Mouse (Mus musculus): Measurements from ENCODE around the gene Stub1. TPM values are rescaled to one million over a fixed set of nuclear protein-coding genes. Genes with fewer than 3 reads are reported as not detected.

Gene Stub1
- total and polyA plus RNA-seq, 3 experiments = 74.0 to 99.7 TPM; not detected in 1

GRCm38 (mm10) chr17:25824362-25825142 lies 8.7 kb downstream of the Stub1 start:
- Histone ChIP-seq H3K4me1 (ENCODE audit: control insufficient read depth in 1 of 2, insufficient read depth in 2 of 2, low read length in 2 of 2) (peaks cover 0 to 21% of the 10 kb centered on the region in 2 experiments; a peak in 2 of 4 replicates), H3K9ac (ENCODE audit: control insufficient read depth, low read depth, low read length, poor library complexity, severe bottlenecking) (peak overlapping the region; percentile 72), H3K27me3 (ENCODE audit: control insufficient read depth in 1 of 2, insufficient read depth in 2 of 2, low read length in 2 of 2) (no peaks in the 10 kb centered on the region; a peak in 1 of 4 replicates), H3K9me3 (replicated peaks; ENCODE audit: insufficient read depth, low read length) (no peaks in the 10 kb centered on the region), H3K79me2 (ENCODE audit: control insufficient read depth, insufficient read depth, low read length, poor library complexity) (peaks cover 32% of the 10 kb centered on the region), H3K4me3 (ENCODE audit: control insufficient read depth in 1 of 2, insufficient read depth in 1 of 2, low read depth in 2 of 2, low read length in 2 of 2) (peak overlapping the region; percentile 73 to 89), H3K27ac (ENCODE audit: control insufficient read depth, low read depth, low read length) (peak overlapping the region; percentile 40), H3K36me3 (ENCODE audit: control insufficient read depth in 1 of 2, insufficient read depth in 2 of 2, low read length in 2 of 2) (peaks cover 0 to 7% of the 10 kb centered on the region in 2 experiments; a peak in 2 of 4 replicates)
- TF ChIP-seq MXI1 (IDR thresholded peaks at IDR 0.05; ENCODE audit: low read depth, low read length) = peak; percentile 26
- 0 out of 2 replicates have a peak, but pooled peaks have one; percentile 26 for TF ChIP-seq ZMIZ1 (IDR thresholded peaks at IDR 0.05; ENCODE audit: low read depth, low read length)
- peak; percentile 73 for TF ChIP-seq SIN3A (IDR thresholded peaks at IDR 0.05; ENCODE audit: low read length)
- TF ChIP-seq HCFC1 (IDR thresholded peaks at IDR 0.05; ENCODE audit: low read depth, low read length) = 0 out of 2 replicates have a peak, but pooled peaks have one; percentile 39
- TF ChIP-seq USF2 (IDR thresholded peaks at IDR 0.05; ENCODE audit: borderline replicate concordance in 1 of 2, insufficient read depth in 1 of 2, low read depth in 1 of 2, low read length in 2 of 2) = no peak
- peak; percentile 32 for TF ChIP-seq NELFE (IDR thresholded peaks at IDR 0.05; ENCODE audit: low read depth, low read length)
- TF ChIP-seq MAZ (IDR thresholded peaks at IDR 0.05; ENCODE audit: low read depth, low read length) = 0 out of 2 replicates have a peak, but pooled peaks have one; percentile 34
- TF ChIP-seq UBTF (IDR thresholded peaks at IDR 0.05; ENCODE audit: borderline replicate concordance, insufficient read depth, low read depth, low read length) = no peak
- DNase-seq (ENCODE audit: low read depth, low spot score) = peak; percentile 81

DNA sequence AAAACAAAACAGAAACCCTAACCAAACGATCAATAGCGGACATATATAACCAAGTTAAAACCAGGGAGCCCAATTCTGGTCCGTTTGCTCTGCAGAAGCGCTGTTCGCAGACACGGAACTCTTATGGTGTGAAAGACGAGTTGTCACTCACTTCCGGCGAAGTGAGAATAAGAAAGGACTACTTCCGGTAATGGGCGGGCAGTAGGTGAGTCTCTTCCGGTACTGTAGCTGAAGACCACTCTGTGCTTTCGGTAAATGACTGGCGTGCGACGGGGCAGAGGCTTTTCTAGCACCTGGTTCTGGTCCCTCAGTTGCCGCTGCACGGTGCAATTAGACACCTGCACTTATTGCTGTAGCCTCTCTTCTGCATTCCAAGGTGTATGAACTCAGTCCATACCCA lies 9.8 kb downstream of the Stub1 start, which contains the start of gene Wdr24:
Gene Wdr24 (plus strand): TSS at position 176 of the 400 bp plus-strand sequence.
- H3K27ac ChIP-seq (ENCODE audit: control insufficient read depth, low read depth, low read length) = peak within 1 kb of the TSS; percentile 50
- DNase-seq (ENCODE audit: low read depth, low spot score) = peak; percentile 96
- peaks cover 0 to 18% of the 10 kb centered on the region in 2 experiments; a peak in 2 of 4 replicates for H3K4me1 ChIP-seq (ENCODE audit: control insufficient read depth in 1 of 2, insufficient read depth in 2 of 2, low read length in 2 of 2)
- TF ChIP-seq USF1 (IDR thresholded peaks at IDR 0.05; ENCODE audit: low read depth, low read length) (no peak; the same call in 1 of the 2 replicates), ZMIZ1 (IDR thresholded peaks at IDR 0.05; ENCODE audit: low read depth, low read length) (peak; percentile 68; the same call in 1 of the 2 replicates), ZC3H11A (IDR thresholded peaks at IDR 0.05; ENCODE audit: low read depth, low read length) (no peak), RAD21 (IDR thresholded peaks at IDR 0.05; ENCODE audit: low read depth, low read length) (no peak), ZNF384 (IDR thresholded peaks at IDR 0.05; ENCODE audit: low read depth, low read length) (no peak), SMC3 (IDR thresholded peaks at IDR 0.05; ENCODE audit: low read depth, low read length) (no peak), HCFC1 (IDR thresholded peaks at IDR 0.05; ENCODE audit: low read depth, low read length) (peak; percentile 96), MAX (IDR thresholded peaks at IDR 0.05; ENCODE audit: low read length) (no peak; the same call in 1 of the 2 replicates), CTCF (IDR thresholded peaks at IDR 0.05 in 2 of 3, conservative IDR thresholded peaks at IDR 0.05 in 1 of 3; ENCODE audit: control insufficient read depth in 1 of 3, insufficient read depth in 1 of 3, low read depth in 2 of 3, low read length in 3 of 3, poor library complexity in 1 of 3, severe bottlenecking in 1 of 3) (no peak), MAZ (IDR thresholded peaks at IDR 0.05; ENCODE audit: low read depth, low read length) (peak; percentile 27; the same call in 1 of the 2 replicates), CHD1 (IDR thresholded peaks at IDR 0.05; ENCODE audit: low read depth, low read length) (no peak), ETS1 (IDR thresholded peaks at IDR 0.05; ENCODE audit: low read depth, low read length) (no peak), E2F4 (IDR thresholded peaks at IDR 0.05; ENCODE audit: borderline replicate concordance, low read depth, low read length) (no peak), MYC (IDR thresholded peaks at IDR 0.05; ENCODE audit: low read depth, low read length) (peak; percentile 77), USF2 (IDR thresholded peaks at IDR 0.05; ENCODE audit: borderline replicate concordance in 1 of 2, insufficient read depth in 1 of 2, low read depth in 1 of 2, low read length in 2 of 2) (no peak), NRF1 (IDR thresholded peaks at IDR 0.05; ENCODE audit: insufficient read depth, low read depth, low read length, poor library complexity, severe bottlenecking) (no peak), SIN3A (IDR thresholded peaks at IDR 0.05; ENCODE audit: low read length) (peak; percentile 89), ZKSCAN1 (IDR thresholded peaks at IDR 0.05; ENCODE audit: low read depth, low read length) (no peak), POLR2AphosphoS2 (IDR thresholded peaks at IDR 0.05; ENCODE audit: low read length) (peak; percentile 76), KAT2A (conservative IDR thresholded peaks at IDR 0.05; ENCODE audit: low read depth, low read length) (peak; percentile 75), TBP (IDR thresholded peaks at IDR 0.05; ENCODE audit: low read depth, low read length) (peak; percentile 97), NELFE (IDR thresholded peaks at IDR 0.05; ENCODE audit: low read depth, low read length) (peak; percentile 85), UBTF (IDR thresholded peaks at IDR 0.05; ENCODE audit: borderline replicate concordance, insufficient read depth, low read depth, low read length) (no peak), MAFK (IDR thresholded peaks at IDR 0.05; ENCODE audit: borderline replicate concordance, low read depth, low read length) (no peak), POLR2A (IDR thresholded peaks at IDR 0.05; ENCODE audit: control insufficient read depth in 1 of 2, insufficient read depth in 1 of 2, low read depth in 1 of 2, low read length in 2 of 2, poor library complexity in 1 of 2) (peak in 1 of 2 experiments; percentile 93; a peak in 2 of 4 replicates), TAL1 (IDR thresholded peaks at IDR 0.05; ENCODE audit: low read length) (no peak)

More for the DNA sequence above, 9.8 kb downstream of the Stub1 start, which contains the start of gene Wdr24:
- peaks cover 0 to 6% of the 10 kb centered on the region in 2 experiments; a peak in 2 of 4 replicates for H3K36me3 ChIP-seq (ENCODE audit: control insufficient read depth in 1 of 2, insufficient read depth in 2 of 2, low read length in 2 of 2)
- H3K27me3 ChIP-seq (ENCODE audit: control insufficient read depth in 1 of 2, insufficient read depth in 2 of 2, low read length in 2 of 2) = no peaks in the 10 kb centered on the region; a peak in 1 of 4 replicates
- H3K9me3 ChIP-seq (replicated peaks; ENCODE audit: insufficient read depth, low read length) = no peaks in the 10 kb centered on the region
- peaks cover 26% of the 10 kb centered on the region for H3K79me2 ChIP-seq (ENCODE audit: control insufficient read depth, insufficient read depth, low read length, poor library complexity)
- peak within 1 kb of the TSS; percentile 72 for H3K9ac ChIP-seq (ENCODE audit: control insufficient read depth, low read depth, low read length, poor library complexity, severe bottlenecking)
- peak within 1 kb of the TSS; percentile 73 to 89 for H3K4me3 ChIP-seq (ENCODE audit: control insufficient read depth in 1 of 2, insufficient read depth in 1 of 2, low read depth in 2 of 2, low read length in 2 of 2)
